Mouse (Mus musculus): Measurements from ENCODE around the gene Dcdc2c.

GRCm38 (mm10) chr12:28582423-28582822, 30.2 kb upstream of the Dcdc2c start, which contains the start of gene Allc:
- TF ChIP-seq CTCF (IDR thresholded peaks at IDR 0.05) (no peak), EP300 (IDR thresholded peaks at IDR 0.05) (no peak)

Measured in lung, postnatal 0 days (tissue).